Mouse (Mus musculus) embryo, embryonic 10.5 days (tissue): ENCODE measurements around the gene Lrrtm1.

Experiments
- DNase-seq: peaks from one replicate; pipeline ENCODE4 v3.0.0-alpha.2; 2015; ENCODE audit warnings: low spot score

Lrrtm1 gene

DNA sequence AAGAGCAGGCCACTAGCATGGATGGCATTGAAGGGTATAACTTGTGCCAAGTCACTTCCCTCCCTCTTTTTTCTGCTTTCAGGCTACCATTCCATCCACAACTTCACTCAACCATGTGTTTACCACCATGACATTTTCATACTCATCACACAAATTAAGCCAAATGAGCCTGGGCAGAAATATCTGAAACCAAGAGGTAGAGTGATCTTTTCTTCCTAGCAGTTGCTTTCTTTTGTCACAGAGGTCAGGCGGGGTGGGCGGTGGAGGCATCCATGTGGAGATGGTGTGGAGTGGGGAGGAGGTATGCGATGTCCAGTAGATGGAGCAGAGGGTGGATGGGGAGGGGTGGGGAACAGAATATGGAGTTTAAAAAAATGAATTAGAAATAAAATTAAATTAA lies 64.3 kb downstream of the Lrrtm1 start:
- DNase-seq, result no peak
